Mouse (Mus musculus): ENCODE data around the gene Dkk1. TPM values are rescaled to one million over a fixed set of nuclear protein-coding genes. Genes with fewer than 3 reads are reported as not detected.

Dkk1 gene
- total RNA-seq (2023; ENCODE audit: inconsistent age): not detected in 4 replicates

GRCm38 (mm10) chr19:30549044-30549853 lies at the start of gene Dkk1:
Dkk1 (minus strand) TSS chr19:30549665.

